Mouse (Mus musculus) splenic B cell, adult 2 months (primary cell): ENCODE measurements around the gene Pik3ip1.
A peak's percentile ranks its signal among the peaks of the same experiment; 100 is the strongest.

Experiments used
- DNase-seq: peaks from one replicate; pipeline ENCODE4 v3.0.0-alpha.2; 2011; ENCODE audit warnings: low read depth, low spot score
- H3K27me3 ChIP-seq: 2 replicates; pipeline ENCODE4 v1.6.1; 2012; ENCODE audit warnings: mild to moderate bottlenecking, low read length, moderate library complexity, mixed read lengths; ENCODE audit not compliant: control insufficient read depth, poor library complexity, insufficient read depth, severe bottlenecking
- H3K36me3 ChIP-seq: 2 replicates; pipeline ENCODE4 v1.6.1; 2012; ENCODE audit warnings: mild to moderate bottlenecking, low read length, moderate library complexity, mixed read lengths; ENCODE audit not compliant: control insufficient read depth, poor library complexity, insufficient read depth, severe bottlenecking

Pik3ip1 gene

DNA sequence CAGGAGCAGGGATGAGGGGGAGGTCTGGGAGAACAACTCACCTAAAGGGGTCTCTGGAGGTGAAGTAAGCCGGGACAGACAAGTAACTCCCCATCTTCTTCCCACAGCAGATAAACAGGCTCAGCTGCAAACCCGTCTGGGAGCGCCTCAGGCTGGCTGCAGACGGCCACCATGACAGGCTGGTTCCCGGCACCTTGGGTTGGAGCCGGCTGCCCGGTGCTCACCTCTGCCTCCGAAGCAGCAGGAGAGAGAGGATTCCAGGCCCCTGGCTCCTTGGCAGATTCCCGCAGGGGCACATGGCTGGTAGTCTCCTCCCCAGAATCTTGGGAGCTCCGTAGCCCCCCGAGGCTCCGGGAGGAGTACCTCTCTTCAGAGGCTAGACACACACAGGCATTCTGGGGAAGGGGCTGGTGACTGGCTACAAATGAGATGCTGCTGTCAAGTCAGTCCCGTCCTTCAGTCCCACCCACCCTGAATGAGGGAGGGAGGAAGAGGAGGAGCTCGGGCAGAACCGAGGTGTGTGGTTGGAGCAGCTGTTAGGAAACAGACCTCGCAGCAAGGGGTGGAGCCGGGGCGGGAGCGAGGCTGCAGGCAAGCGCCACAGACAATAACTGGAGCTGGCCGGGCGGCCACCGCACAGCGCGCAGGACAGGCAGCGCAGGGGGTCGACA is 40.9 kb downstream of the Pik3ip1 start:
- DNase-seq = peak; percentile 56
- Histone ChIP-seq H3K36me3 (no peaks in the 10 kb centered on the region; the same call in 1 of the 2 replicates), H3K27me3 (no peaks in the 10 kb centered on the region)

DNA sequence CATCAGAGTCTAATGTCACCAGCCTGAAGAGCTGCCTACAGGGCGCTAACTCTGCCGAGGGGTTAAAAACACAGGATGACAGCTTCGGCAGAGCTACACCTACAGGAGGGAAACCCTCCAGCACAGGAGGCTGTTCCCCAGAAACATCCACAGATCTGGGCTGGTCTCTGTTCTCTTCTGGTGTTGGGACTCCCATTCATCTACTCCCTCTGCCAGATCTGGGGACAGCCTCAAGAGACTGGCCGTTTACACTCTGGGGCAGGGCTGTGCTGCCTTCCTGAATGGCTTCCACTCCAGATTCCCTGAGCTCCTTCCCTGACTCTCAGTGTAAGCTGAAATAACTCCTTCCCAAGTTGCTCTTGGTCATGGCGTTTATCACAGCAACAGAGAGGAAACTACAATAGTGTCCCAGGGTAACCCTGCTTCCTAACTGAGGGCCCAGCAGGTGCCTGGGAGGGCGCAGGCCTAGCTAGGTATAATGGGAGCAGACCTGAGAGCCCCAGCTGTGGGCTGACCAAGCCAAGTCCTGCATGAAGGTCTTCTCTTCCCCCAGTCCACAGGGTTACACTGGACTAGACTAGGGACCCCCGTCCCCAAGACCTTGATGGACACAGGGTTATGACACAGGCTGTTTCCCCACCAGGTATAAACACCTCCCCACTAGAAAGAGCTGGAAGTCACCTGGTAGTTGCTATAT is 41.5 kb downstream of the Pik3ip1 start:
- Histone ChIP-seq H3K36me3 (no peaks in the 10 kb centered on the region), H3K27me3 (no peaks in the 10 kb centered on the region)
- no peak for DNase-seq

DNA sequence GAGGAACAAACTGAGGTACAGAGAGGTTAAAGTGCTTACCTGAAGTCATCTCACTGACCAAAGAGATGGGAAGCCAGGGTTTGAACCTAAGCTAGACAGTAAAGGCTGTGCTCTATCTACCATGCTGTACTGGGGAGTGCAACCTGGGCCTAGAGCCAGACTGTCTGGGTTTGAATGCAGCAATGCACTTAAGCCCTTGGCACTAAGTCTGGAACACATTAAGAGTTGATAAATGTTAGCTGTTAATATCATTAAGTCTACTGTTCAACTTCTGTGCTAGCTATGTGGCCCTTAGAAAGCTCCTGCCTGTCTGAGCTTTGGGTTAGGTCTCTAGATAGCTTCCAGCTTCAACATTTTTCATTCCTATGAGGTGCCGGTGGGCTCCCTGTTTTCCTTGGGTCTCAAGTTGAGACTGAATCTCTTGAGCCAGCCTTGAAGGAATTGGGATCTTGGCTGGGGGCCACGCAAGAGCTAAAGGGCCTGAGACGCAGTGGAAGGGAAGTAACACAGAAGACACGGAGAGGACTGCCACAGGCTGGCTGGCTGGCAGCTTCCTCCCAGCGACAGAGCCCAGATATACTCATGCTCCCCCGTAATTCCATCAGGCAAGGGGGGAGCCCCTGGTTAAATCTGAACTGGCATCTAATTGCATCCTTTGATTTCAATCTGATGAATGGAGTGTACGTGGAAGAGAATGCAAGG is 43.5 kb downstream of the Pik3ip1 start:
- no peak for DNase-seq
- Histone ChIP-seq H3K36me3 (no peaks in the 10 kb centered on the region), H3K27me3 (no peaks in the 10 kb centered on the region)

DNA sequence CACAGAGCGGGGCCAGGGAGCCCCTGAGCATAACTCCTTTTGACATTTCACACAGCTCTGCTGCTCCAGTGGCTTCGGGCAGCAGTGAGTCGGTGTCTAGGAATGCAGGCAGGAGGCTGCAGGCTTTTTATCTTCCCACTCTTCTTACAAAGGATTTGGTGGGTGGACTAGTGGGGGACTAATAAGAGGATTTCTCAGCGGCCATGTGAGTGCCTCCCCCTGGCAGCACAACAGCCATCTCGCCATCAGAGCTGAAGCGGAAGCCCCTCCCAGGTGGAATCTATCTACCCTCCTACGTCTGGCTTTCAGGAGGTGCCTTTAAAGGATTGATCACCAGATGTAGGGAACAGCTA is 44.1 kb downstream of the Pik3ip1 start:
- no peaks in the 10 kb centered on the region for H3K27me3 ChIP-seq
- DNase-seq = no peak
- no peaks in the 10 kb centered on the region for H3K36me3 ChIP-seq

DNA sequence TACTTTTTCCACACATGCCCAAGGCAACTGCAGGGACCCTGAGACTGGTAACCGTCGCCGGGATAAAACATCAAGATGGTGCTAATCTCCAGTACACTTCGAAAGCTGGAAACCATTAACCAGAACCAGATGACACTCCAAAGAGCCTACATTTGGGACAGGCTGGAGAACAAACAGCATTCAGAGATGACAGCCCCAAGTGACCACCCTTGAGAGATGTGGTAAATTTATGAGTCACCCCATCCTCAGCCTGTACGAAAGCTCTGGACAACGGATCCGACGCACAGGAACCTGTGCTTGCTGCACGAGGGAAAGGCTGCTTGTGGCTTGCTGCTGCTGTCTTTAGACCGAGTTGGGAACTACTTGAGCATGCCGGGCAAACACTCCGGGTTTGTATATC is 44.5 kb downstream of the Pik3ip1 start:
- H3K27me3 ChIP-seq = no peaks in the 10 kb centered on the region
- no peak for DNase-seq
- H3K36me3 ChIP-seq = no peaks in the 10 kb centered on the region

DNA sequence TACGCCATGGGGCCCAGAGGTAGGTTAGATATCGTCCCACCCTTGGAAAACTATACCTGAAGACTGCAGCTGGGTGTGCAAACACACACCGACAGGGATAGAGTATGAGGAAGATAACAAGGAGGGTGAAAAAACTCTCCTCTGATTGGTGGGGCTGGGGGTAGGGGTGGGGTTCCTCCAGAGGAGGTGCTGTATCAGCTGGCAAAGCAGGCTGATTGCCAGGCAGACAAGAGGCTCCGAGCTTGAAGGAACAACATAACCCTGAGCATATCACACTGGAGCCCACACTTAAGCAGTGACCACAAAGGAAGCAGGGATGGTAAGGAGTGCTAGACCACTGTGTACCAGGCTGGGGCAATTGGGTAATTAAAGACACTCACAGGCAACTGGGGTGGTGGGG is 49.2 kb downstream of the Pik3ip1 start:
- Histone ChIP-seq H3K27me3 (no peaks in the 10 kb centered on the region), H3K36me3 (no peaks in the 10 kb centered on the region; the same call in 1 of the 2 replicates)
- no peak for DNase-seq

DNA sequence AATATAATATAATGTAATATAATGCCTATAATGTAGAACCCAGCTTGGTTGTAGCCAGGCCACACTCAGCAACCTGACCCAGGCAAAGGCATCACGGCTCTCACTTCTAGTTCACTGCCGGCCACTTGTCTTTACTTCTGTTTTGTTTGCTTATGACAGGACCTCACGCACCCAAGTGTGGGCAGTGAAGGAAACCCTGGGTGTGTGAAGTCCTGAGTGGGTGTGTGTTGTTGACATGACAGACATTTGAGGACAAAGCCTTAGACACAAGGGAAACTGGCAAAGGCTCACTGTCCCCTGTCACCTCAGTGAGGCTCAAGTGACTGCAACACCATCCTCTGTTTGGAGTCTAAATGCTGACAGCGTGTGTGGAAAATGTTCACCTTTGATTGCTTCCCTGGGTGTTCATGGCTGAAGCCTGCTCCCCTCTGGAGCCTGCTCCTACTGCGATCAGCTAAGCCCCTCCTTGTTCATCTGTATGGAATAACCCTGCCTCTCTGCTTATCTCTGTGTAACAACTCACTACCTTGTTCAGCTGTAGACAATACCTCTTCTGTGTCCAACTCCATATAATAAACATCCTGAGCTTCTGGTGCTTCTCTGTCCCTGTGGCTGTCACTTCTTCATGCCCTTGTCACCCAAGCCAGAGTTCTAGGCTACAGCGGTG is 51.1 kb downstream of the Pik3ip1 start:
- Histone ChIP-seq H3K27me3 (no peaks in the 10 kb centered on the region), H3K36me3 (no peaks in the 10 kb centered on the region; the same call in 1 of the 2 replicates)
- DNase-seq = no peak

DNA sequence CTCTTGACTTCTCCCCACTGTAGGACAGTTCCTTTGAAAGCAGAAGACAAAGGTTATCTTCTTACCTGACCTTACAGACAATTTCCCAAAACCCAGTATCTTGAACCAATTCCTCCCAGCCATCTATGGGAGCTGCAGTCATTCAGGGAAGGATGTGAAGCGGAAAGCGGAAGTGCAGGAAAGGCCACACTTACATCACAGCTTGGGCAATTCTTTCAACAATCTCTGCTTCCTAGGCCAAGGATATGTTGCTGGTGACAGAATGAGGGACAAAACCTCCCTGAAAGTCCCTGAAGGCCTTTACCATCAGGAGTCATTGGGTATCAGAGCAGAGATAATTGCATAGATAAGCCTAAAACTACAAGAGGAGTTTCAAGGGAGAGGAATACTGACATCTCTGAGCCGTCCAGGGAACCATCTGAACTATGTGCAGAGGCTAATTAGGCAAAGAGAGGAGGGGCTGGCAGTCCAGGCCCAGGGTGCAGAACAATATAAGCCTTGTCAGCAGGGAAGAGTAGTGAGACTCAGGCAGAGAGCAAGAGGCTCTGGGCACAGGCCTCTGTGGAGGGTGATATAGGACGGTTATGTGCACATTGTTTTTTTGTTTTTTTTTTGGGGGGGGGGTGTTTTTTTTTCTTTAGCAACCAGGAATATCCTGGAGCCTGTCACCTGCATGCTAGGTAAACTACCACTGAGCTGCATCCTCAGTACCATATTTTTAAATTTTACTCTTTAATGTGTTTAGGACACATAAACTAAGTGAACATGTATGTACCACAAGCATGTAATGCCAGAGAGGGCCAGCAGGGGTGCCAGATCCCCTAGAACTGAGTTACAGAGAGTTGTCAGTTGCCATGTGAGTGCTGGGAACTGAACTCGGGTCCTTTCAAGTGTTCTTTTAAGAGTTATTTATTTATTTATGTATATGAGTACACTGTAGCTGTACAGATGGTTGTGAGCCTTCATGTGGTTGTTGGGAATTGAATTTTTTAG is 52.7 kb downstream of the Pik3ip1 start:
- DNase-seq = peak; percentile 38
- Histone ChIP-seq H3K27me3 (no peaks in the 10 kb centered on the region), H3K36me3 (no peaks in the 10 kb centered on the region; the same call in 1 of the 2 replicates)

DNA sequence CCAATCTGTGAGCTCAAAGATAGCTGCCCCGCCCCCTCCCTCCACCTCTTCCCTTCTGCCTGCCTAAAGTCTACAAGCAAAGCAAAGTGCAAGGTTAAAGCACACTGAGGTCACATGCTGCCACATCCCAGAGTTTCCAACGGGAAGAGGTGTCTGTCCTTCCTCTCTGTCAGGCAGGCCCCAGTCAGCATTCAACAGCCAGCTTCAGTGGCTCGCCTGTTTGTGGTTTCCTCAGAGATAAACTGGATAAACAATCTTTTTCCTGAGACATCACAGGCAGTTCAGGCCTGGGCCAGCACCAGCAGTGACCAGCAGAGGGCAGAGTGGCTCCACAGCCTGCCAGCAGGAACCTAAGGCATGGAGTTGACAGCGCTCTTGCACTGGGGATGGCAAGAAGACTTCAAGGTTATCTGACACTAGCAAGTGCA is 56.8 kb downstream of the Pik3ip1 start:
- H3K27me3 ChIP-seq = no peaks in the 10 kb centered on the region
- peaks cover 2% of the 10 kb centered on the region; the same call in 1 of the 2 replicates for H3K36me3 ChIP-seq
- peak; percentile 81 for DNase-seq

DNA sequence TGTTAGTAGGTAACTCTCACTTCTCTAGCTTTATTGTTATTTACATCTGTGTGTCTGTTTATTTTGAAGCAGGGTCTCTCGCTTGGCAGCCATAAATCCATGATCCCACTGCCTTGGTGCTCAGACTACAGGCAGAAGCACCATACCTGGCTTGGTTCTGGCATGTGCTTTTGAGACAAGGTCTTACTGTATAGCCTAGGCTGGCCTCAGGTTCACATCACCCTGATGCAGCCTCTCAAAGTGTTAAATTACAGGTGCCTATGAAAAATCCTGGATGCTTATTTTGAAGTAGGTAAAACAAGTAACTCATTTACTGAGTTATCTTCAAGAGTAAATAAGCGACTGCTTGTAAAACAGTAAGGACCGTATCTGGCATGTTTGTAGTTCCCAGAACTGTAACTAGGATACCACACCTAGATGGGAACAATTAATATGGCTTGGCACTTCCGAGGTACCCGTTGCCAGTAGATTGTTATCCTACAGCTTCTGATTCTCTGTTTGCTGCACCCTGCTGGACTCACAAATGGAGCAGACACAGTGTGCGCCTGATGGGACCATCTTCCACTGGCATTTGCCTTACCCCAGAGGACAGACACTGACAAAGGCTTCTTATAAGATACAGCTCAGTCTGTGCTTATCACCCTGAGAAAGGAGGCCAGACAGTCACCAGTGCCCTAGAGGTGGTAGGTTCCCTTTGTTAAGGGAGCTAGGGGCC is 57.4 kb downstream of the Pik3ip1 start:
- H3K36me3 ChIP-seq = peaks cover 2% of the 10 kb centered on the region; the same call in 1 of the 2 replicates

DNA sequence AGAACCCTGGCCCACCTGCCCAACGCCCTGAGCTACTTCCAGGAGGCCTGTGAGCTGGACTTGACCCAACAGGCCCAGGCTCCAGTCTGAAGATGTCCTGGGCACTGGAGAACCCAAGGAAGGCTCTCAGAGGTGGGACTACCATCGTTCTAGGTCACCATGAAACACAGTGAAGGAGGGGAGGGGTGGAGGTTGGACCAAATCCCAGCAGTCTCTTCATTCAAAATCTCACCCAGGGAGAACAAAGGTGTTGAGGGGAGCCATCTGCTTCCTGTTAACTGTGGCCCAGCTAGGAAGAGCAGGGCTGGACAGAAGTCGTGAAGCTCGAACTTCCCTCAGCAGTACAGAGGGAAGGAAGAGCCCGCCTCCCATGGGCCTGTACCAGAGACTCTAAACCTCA is 59.8 kb downstream of the Pik3ip1 start:
- peaks cover 2% of the 10 kb centered on the region; the same call in 1 of the 2 replicates for H3K36me3 ChIP-seq
- DNase-seq = no peak
- no peaks in the 10 kb centered on the region for H3K27me3 ChIP-seq

More for the DNA sequence above, 57.4 kb downstream of the Pik3ip1 start:
- no peak for DNase-seq
- H3K27me3 ChIP-seq = no peaks in the 10 kb centered on the region

DNA sequence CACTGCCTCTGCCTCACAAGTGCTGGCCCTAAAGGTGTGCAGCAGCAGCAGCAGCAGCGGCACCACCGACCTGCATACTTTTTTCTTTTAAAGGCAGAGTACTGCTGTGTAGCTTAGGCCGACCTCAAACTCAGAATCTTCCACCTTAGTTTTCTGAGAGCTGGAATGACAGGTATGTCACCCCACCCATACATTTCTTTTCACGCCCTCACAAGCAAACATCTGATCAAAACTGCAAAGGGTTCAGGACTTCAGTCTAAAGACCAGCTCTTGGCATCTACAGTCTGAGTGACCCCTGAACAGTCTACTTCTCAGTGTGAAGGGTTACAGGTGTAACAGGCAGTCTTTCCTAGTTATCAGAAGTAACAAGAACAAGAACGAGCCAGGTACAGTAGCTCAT is 60.6 kb downstream of the Pik3ip1 start:
- H3K36me3 ChIP-seq = peaks cover 2% of the 10 kb centered on the region; the same call in 1 of the 2 replicates
- DNase-seq = no peak
- H3K27me3 ChIP-seq = no peaks in the 10 kb centered on the region

DNA sequence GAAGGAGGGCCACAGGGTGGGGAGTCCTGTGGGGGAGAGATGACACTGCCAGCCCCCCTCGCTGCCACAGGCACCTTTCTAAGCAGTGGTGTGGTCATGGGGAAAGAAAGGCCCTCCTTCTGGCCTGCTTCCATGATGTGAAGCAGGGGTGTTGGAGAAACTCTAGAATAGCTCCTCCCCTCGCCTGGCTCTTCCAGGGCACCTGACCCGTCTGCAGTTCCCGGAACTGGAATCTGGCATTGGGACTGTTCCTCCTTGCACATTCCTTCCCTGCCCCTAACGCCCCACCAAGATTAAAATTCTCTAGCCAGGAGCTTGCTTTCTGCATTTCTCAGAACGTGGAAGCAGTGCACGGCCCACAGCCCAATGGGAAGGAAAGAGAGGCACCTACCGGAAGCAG is 62.3 kb downstream of the Pik3ip1 start:
- Histone ChIP-seq H3K27me3 (no peaks in the 10 kb centered on the region), H3K36me3 (peaks cover 2% of the 10 kb centered on the region; the same call in 1 of the 2 replicates)
- DNase-seq = no peak
